Mouse (Mus musculus): ENCODE data around the gene Gsg1l.

DNA sequence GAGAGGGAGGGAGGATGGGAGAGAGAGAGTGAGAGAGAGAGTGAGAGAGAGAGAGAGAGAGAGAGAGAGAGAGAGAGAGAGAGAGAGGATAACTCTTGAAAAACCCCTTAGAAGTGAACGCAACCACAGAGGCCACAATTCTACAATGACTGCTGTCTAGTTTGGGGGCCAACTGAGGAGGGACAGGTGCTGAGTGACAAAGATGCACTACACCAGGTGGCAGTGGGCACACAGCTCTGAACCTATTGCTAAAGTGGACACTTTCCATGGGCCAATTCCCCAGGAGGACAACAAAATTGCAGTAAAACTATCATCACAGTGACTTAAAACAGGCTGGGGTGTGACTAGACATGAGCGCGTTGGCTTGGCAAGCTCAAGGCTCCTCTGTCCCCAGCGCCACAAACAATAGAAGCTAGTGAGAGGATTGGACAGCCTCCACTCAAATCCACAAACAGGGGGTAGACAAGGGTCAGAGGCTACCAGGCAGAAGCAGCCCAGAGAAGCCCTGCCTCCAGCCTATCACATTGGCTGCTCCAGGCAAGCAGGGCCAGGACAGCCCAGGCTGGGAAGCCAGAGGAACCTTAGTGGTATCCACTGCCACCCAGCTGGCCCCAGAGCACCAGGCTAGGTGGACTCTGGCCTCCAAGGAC is 73.9 kb downstream of the Gsg1l start:
- TF ChIP-seq POLR2A (IDR thresholded peaks at IDR 0.05; ENCODE audit: low read depth, low read length): no peak
- no peak for TF ChIP-seq CTCF (IDR thresholded peaks at IDR 0.05; ENCODE audit: extremely low read depth, insufficient read depth, insufficient read length, insufficient replicate concordance)
